Mouse (Mus musculus) neural tube, embryonic 11.5 days (tissue): ENCODE data around the gene Chic1. TPM values are rescaled to one million over a fixed set of nuclear protein-coding genes. Genes with fewer than 3 reads are reported as not detected.

Experiments
- ATAC-seq: fragments of 200-750 bp; cut with Nextera tagmentation; 2 replicates; pipeline ENCODE4 v1.8.0; 2017; ENCODE audit warnings: moderate number of reproducible peaks, mild to moderate bottlenecking, moderate TSS enrichment, moderate library complexity; ENCODE audit not compliant: insufficient read depth, low FRiP score, low TSS enrichment
- DNase-seq: peaks from one replicate; pipeline ENCODE4 v3.0.0-alpha.2; 2015; ENCODE audit warnings: low spot score
- H3K27ac ChIP-seq: fragments of 300-500 bp; sonication (generic); 2 replicates; pipeline ENCODE4 v1.5.1; 2014; ENCODE audit warnings: low read depth, mild to moderate bottlenecking, low read length
- H3K27me3 ChIP-seq: fragments of 300-500 bp; sonication (generic); 2 replicates; pipeline ENCODE4 v1.6.1; 2014; ENCODE audit warnings: mild to moderate bottlenecking, low read length, mixed read lengths; ENCODE audit not compliant: control insufficient read depth, insufficient read depth
- H3K36me3 ChIP-seq: fragments of 300-500 bp; sonication (generic); 2 replicates; pipeline ENCODE4 v1.6.1; 2014; ENCODE audit warnings: mild to moderate bottlenecking, low read length, moderate library complexity, mixed read lengths; ENCODE audit not compliant: control insufficient read depth, insufficient read depth
- H3K4me1 ChIP-seq: fragments of 300-500 bp; sonication (generic); 2 replicates; pipeline ENCODE4 v1.6.1; 2014; ENCODE audit warnings: low read length, mixed read lengths; ENCODE audit not compliant: control insufficient read depth, insufficient read depth
- H3K4me2 ChIP-seq: fragments of 300-500 bp; sonication (generic); 2 replicates; pipeline ENCODE4 v1.6.1; 2014; ENCODE audit warnings: low read depth, mild to moderate bottlenecking, moderate library complexity
- H3K4me3 ChIP-seq: fragments of 300-500 bp; sonication (generic); 2 replicates; pipeline ENCODE4 v1.5.1; 2014; ENCODE audit warnings: low read depth, low read length
- H3K9ac ChIP-seq: fragments of 300-500 bp; sonication (generic); 2 replicates; pipeline ENCODE4 v1.6.1; 2014; ENCODE audit warnings: mild to moderate bottlenecking, low read length
- H3K9me3 ChIP-seq: fragments of 300-500 bp; sonication (generic); 2 replicates; pipeline ENCODE4 v1.6.1; 2016; ENCODE audit warnings: low read length; ENCODE audit not compliant: control insufficient read depth
- whole genome bisulfite sequencing: fragments of 180-500 bp; shearing (Covaris S2); extraction: QIAGEN DNeasy Blood & Tissue Kit; methylation state at CpG from one replicate; pipeline ENCODE4 v1.1.7; 2014; 5-methylcytosine and 5-hydroxymethylcytosine counted together
- polyA plus RNA-seq: library from polyadenylated mRNA; unstranded; fragments of >200 nt; fragmentation: Nextera tagmentation; extraction: Ambion mirVana; gene quantifications from 2 replicates; pipeline ENCODE4 v1.2.1, GENCODE M21; 2014

The Chic1 gene
- polyA plus RNA-seq, 1 experiment from 2014 or later = 5.3 TPM

DNA sequence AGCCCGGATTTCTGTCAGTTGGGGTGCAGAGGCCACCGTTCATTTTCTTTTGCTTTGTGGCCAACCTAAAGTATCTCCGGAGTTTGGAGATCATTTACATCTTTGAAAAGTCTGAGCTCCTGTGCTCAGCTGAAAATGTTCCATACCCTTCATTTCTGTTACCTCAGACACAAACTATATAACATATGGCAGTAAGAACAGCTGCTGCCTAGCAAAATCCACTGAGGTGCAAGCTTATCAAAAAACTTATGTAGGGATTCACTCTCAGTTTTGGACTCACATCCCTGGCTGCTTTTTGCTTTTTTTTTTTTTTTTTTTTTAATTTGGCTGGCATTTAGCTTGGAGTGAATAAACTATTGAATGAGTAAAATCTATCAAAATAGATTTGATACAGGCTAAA is 31.9 kb downstream of the Chic1 start:
- Histone ChIP-seq H3K27me3 (peaks cover 5% of the 10 kb centered on the region; the same call in 1 of the 2 replicates), H3K4me2 (no peak overlapping the region), H3K9ac (no peak overlapping the region), H3K4me3 (no peak overlapping the region), H3K4me1 (no peaks in the 10 kb centered on the region), H3K9me3 (no peaks in the 10 kb centered on the region), H3K36me3 (no peaks in the 10 kb centered on the region), H3K27ac (no peak overlapping the region)
- no peak for DNase-seq
- no peak for ATAC-seq
- 84% methylated on average over 3 of the region's 3 CpGs for WGBS

DNA sequence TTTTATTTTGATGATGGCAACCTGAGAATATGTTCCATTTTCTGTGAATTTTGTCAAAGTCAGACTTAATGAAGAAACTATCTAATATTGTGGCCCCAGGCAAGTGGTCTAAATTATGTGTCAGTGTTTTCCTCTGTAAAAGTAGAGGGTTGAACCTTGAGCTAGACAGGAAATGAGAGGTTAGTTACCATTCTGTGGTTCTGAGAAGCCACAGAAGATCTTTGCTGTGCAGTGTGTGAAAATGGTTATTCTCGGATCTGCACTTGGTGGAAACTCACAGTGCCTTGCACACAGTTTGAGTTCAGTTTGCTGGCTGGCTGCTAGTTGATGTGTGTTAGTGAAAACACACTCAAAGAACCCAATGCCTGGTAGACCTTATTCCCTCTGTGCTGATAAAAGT is 37.6 kb downstream of the Chic1 start:
- no peaks in the 10 kb centered on the region for H3K36me3 ChIP-seq
- no peak overlapping the region for H3K9ac ChIP-seq
- no peak for ATAC-seq
- peaks cover 24% of the 10 kb centered on the region; the same call in 1 of the 2 replicates for H3K27me3 ChIP-seq
- no peak overlapping the region for H3K27ac ChIP-seq
- no peak for DNase-seq
- 92% methylated on average over 1 of the region's 1 CpGs for WGBS
- H3K9me3 ChIP-seq = no peaks in the 10 kb centered on the region
- no peaks in the 10 kb centered on the region for H3K4me1 ChIP-seq
- H3K4me2 ChIP-seq = no peak overlapping the region
- no peak overlapping the region for H3K4me3 ChIP-seq

DNA sequence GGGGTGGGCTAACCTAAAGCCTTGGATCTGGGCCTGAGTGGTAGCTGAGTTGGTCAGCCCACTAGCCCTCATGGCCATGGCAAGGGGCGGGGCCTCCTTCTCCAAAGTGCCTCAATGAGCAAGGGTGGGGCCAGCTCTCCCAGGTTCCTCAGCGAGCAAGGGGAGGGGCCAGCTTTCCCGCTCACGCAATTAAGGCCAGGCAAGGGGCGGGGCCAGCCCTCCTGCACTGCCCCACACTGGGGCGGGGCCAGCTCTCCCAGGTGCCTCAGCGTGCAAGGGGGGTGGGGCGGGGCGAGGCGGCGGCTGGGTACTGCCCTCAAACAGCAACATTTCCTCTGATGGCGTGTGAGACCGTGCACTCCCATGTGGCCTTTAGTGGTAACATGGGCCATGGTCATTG is 48.7 kb downstream of the Chic1 start:
- DNase-seq (peak; percentile 19), ATAC-seq (no peak)
- H3K4me3 ChIP-seq = no peak overlapping the region
- H3K27ac ChIP-seq = no peak overlapping the region
- H3K9ac ChIP-seq = no peak overlapping the region
- no peaks in the 10 kb centered on the region for H3K36me3 ChIP-seq
- no peaks in the 10 kb centered on the region for H3K4me1 ChIP-seq
- H3K9me3 ChIP-seq = no peaks in the 10 kb centered on the region
- peaks cover 10% of the 10 kb centered on the region for H3K27me3 ChIP-seq
- no peak overlapping the region for H3K4me2 ChIP-seq
- WGBS = 27% methylated on average over 8 of the region's 13 CpGs

DNA sequence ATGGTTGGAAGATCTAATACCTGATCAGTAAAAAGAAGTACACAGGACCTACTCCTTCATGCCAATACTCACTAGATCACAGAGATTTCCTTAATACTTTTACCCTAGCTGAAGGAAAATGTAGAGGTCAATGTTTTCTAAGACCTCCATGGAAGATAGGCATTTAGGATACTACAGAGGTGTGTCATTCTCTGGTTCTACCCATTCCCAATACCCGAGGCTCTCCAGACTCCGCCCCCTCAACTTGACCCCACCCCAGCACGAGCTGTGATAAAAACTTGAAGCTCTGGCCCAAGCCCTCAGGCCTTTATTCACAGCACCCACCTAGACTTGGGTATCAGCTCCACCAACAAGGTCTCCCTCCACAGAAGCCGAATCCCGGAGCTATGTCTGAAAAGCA is 57.9 kb downstream of the Chic1 start, which contains the start of gene Tsx:
Gene Tsx, plus strand, starts transcription at position 301 of the 400 bp plus-strand sequence.
- Histone ChIP-seq H3K27ac (no peak within 1 kb of the TSS), H3K36me3 (no peaks in the 10 kb centered on the region), H3K4me2 (no peak within 1 kb of the TSS), H3K4me1 (no peaks in the 10 kb centered on the region), H3K9ac (no peak within 1 kb of the TSS), H3K4me3 (no peak within 1 kb of the TSS), H3K27me3 (peaks cover 9% of the 10 kb centered on the region; the same call in 1 of the 2 replicates), H3K9me3 (no peaks in the 10 kb centered on the region)
- DNase-seq = no peak
- ATAC-seq = no peak
- 80% methylated on average over 5 of the region's 5 CpGs for WGBS

DNA sequence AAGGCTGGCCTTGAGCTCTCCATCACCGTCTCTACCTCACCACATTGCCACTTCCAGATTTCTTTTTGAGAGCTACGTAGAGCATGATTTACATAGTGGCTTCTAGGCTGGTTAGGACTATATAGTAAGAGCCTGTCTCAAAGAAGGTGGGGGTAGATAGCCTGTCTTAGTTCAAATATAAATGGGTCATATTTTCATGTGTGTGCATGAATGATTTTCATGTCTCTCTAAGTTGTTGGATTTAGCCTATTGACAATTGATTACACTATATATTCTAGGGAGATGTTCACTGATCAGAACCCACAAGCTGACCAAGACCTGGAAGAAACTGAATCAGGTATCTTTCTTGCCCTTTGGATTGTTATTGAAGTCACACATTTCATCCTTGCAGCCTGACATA is 65.4 kb downstream of the Chic1 start, which contains the start of gene Gm26992:
Gene Gm26992, plus strand, starts transcription at position 301 of the 400 bp plus-strand sequence.
- H3K4me3 ChIP-seq = no peak within 1 kb of the TSS
- WGBS = 88% methylated on average over 2 of the region's 2 CpGs
- peaks cover 14% of the 10 kb centered on the region for H3K27me3 ChIP-seq
- no peak within 1 kb of the TSS for H3K27ac ChIP-seq
- H3K4me2 ChIP-seq = no peak within 1 kb of the TSS
- H3K4me1 ChIP-seq = no peaks in the 10 kb centered on the region
- ATAC-seq (no peak), DNase-seq (no peak)
- H3K9ac ChIP-seq = no peak within 1 kb of the TSS
- H3K36me3 ChIP-seq = no peaks in the 10 kb centered on the region
- H3K9me3 ChIP-seq = no peaks in the 10 kb centered on the region

DNA sequence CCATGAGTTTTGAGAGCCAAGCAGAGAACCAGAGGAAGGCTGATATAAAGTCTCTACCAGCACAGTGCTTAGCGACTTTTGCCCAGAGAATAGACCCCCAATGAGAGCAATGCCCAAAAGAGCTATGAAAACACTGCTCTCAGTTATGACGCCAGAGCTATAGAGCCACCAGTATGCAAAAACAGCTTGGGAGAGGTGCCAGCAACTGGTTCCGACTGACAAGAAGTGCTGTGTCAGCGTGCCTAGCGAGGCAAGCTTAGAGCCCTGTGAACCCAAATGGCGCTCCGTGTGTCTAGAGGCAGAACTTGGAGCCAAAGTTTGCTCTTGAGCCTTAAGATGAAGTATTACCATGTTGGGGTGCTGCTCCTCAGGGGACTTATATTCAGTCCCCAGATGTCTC is 71.4 kb downstream of the Chic1 start:
- ATAC-seq (no peak), DNase-seq (no peak)
- Histone ChIP-seq H3K9ac (no peak overlapping the region), H3K4me1 (no peaks in the 10 kb centered on the region), H3K36me3 (no peaks in the 10 kb centered on the region), H3K4me2 (no peak overlapping the region), H3K9me3 (no peaks in the 10 kb centered on the region), H3K4me3 (no peak overlapping the region), H3K27me3 (peaks cover 2% of the 10 kb centered on the region; the same call in 1 of the 2 replicates), H3K27ac (no peak overlapping the region)
- WGBS = 77% methylated on average over 7 of the region's 7 CpGs

DNA sequence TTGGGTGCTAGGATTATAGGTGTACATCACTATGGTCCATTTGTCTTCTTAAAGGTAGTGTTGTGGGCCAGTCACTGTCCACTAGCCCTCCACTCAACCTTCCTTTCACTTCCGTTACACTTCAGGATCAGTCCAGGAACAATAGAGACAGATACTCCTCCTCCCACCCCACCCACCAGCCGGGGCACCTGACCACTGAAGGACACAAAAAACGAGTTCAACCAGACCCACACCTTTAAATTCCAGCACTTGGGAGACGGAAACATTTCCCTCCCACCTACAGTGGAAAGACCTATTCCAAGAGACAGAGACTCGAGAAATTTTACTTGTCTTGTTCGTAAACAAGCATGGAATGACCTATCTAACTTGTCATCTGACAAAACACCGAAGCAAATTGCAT is 76.0 kb downstream of the Chic1 start:
- 0 out of 2 replicates have a peak, but pooled peaks cover 4% of the 10 kb centered on the region for H3K27me3 ChIP-seq
- 80% methylated on average over 7 of the region's 7 CpGs for WGBS
- no peak overlapping the region for H3K4me3 ChIP-seq
- no peaks in the 10 kb centered on the region for H3K36me3 ChIP-seq
- ATAC-seq (no peak), DNase-seq (no peak)
- H3K27ac ChIP-seq = no peak overlapping the region
- H3K9ac ChIP-seq = no peak overlapping the region
- no peak overlapping the region for H3K4me2 ChIP-seq
- no peaks in the 10 kb centered on the region for H3K9me3 ChIP-seq
- H3K4me1 ChIP-seq = no peaks in the 10 kb centered on the region

DNA sequence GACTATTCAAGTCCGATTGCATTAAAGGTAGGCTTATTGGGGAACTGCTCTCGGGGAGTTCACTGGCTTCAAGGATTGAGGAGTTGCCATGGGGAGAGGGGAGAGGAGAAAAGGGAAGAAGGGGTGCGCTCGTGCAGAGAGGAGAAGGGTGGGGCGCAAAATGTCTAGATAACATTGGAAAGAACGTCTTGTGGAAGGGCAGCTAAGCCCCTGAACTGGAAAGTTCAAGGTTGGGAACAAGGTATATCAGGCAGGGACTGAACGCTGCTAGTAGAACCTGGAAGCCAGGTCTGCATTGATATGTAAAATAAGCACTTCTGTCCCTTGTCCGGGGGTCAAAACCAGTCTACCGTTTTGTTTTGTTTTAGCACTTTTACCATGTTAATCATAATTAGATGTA is 81.7 kb downstream of the Chic1 start:
- Histone ChIP-seq H3K9ac (no peak overlapping the region), H3K36me3 (no peaks in the 10 kb centered on the region), H3K27ac (no peak overlapping the region), H3K4me2 (no peak overlapping the region), H3K9me3 (no peaks in the 10 kb centered on the region), H3K4me3 (no peak overlapping the region), H3K27me3 (peaks cover 25% of the 10 kb centered on the region; the same call in 1 of the 2 replicates), H3K4me1 (no peaks in the 10 kb centered on the region)
- DNase-seq (no peak), ATAC-seq (no peak)
- 17% methylated on average over 9 of the region's 9 CpGs for WGBS

DNA sequence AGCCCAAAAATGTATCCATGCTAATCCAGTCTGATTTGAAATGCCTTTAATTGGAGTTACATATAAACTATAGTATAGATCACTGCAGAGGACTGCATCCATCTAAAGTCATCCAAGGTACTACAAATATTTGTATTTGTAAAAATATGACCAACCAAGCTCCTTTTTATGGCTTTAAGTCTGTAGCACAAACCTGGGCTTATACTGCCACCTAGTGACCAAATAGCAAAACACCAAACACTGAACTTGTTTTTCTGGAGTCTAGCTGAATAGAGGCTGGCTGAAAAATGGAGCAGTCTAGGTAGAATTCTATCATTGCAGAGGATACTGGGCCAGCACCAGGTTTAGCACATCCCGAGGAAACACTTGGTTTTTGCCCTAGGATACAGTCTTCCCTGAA is 84.5 kb downstream of the Chic1 start:
- Histone ChIP-seq H3K9ac (no peak overlapping the region), H3K27ac (no peak overlapping the region), H3K36me3 (no peaks in the 10 kb centered on the region), H3K4me1 (no peaks in the 10 kb centered on the region), H3K27me3 (peaks cover 24% of the 10 kb centered on the region; the same call in 1 of the 2 replicates), H3K4me2 (no peak overlapping the region), H3K4me3 (no peak overlapping the region), H3K9me3 (no peaks in the 10 kb centered on the region)
- peak; percentile 23 for DNase-seq
- no peak for ATAC-seq
- 6% methylated on average over 1 of the region's 1 CpGs for WGBS
